Mouse (Mus musculus): ENCODE measurements around the gene Sergef. TPM values are rescaled to one million over a fixed set of nuclear protein-coding genes. Genes with fewer than 3 reads are reported as not detected.
A peak's percentile ranks its signal among the peaks of the same experiment; 100 is the strongest.

Sergef gene
- polyA plus RNA-seq, 1 experiment from 2014 or later, result 10.7 TPM

DNA sequence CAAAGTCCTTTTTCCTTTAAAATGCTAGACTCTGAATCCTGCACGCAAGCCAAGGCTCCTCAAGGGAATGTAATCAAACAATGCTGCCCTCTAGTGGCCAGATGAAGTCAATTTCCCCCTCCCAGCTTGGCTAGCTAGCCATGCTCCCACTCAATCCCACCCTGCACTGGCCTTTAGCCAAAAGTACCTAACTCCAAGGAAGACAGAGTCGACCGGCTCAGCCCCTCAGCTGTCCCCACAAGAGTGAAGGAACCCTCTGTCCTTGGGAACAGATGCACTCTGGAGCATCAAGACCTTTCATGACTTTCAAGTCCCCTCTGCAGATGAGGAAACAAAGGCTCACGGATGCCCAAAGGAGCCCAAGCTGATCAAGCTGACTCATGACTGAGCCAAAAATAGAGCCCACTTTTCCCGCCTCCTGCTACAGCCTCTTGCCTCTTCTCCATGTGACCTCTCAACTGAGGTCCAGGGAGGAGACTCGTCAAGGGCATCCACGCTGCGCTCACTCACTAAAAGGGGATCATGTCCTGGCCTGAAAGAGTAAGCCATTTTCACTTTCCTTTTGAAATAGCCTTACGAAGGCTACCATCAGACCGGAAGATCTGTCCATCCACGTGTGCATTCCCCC, 32.1 kb downstream of the Sergef start:
- Histone ChIP-seq H3K27me3 (ENCODE audit: control insufficient read depth, insufficient read depth, low read length) (no peaks in the 10 kb centered on the region), H3K27ac (replicated peaks in 1 of 2; ENCODE audit: control insufficient read depth in 1 of 2, insufficient read depth in 1 of 2, low read depth in 2 of 2, low read length in 2 of 2) (peak overlapping the region in 1 of 2 experiments; percentile 19; a peak in 1 of 4 replicates), H3K9me3 (ENCODE audit: control insufficient read depth, low read length) (no peaks in the 10 kb centered on the region), H3K36me3 (ENCODE audit: control insufficient read depth, insufficient read depth, low read length) (no peaks in the 10 kb centered on the region), H3K4me3 (ENCODE audit: control insufficient read depth in 1 of 2, insufficient read depth in 1 of 2, low read depth in 1 of 2, low read length in 2 of 2) (no peak overlapping the region), H3K4me2 (ENCODE audit: low read length) (no peak overlapping the region), H3K9ac (ENCODE audit: low read length) (no peak overlapping the region), H3K4me1 (ENCODE audit: control insufficient read depth in 2 of 2, insufficient read depth in 2 of 2, low read length in 2 of 2) (peaks cover 18 to 22% of the 10 kb centered on the region in 2 experiments)
- 0 out of 2 replicates have a peak, but pooled peaks have one; percentile 19 for ATAC-seq (ENCODE audit: insufficient number of reproducible peaks, insufficient read depth, low FRiP score, low read depth)
- 37% methylated on average over 11 of the region's 11 CpGs for WGBS

DNA sequence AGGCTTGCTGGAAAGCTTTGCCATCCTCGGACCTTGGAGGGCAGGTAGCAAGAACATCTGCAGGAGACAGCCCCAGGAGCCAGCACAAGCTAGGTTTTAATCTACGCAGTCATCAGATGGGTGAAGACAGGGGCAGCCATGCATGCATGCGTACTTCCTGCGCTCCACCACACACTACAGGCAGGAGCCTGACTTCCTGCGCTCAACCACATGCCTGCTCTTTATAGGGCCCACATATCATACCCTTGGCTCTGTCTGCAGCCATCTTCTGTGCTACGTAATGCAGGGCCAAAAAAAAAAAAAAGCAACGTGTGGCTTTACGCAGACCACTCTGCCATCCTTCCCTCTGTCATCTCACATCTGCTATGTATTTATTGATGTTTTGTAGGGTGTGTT, 32.6 kb downstream of the Sergef start:
- Histone ChIP-seq H3K4me2 (ENCODE audit: low read length) (no peak overlapping the region), H3K9me3 (ENCODE audit: control insufficient read depth, low read length) (no peaks in the 10 kb centered on the region), H3K27ac (replicated peaks in 1 of 2; ENCODE audit: control insufficient read depth in 1 of 2, insufficient read depth in 1 of 2, low read depth in 2 of 2, low read length in 2 of 2) (no peak overlapping the region), H3K4me1 (ENCODE audit: control insufficient read depth in 2 of 2, insufficient read depth in 2 of 2, low read length in 2 of 2) (peaks cover 13 to 16% of the 10 kb centered on the region in 2 experiments), H3K4me3 (ENCODE audit: control insufficient read depth in 1 of 2, insufficient read depth in 1 of 2, low read depth in 1 of 2, low read length in 2 of 2) (no peak overlapping the region), H3K36me3 (ENCODE audit: control insufficient read depth, insufficient read depth, low read length) (no peaks in the 10 kb centered on the region), H3K9ac (ENCODE audit: low read length) (no peak overlapping the region), H3K27me3 (ENCODE audit: control insufficient read depth, insufficient read depth, low read length) (no peaks in the 10 kb centered on the region)
- ATAC-seq (ENCODE audit: insufficient number of reproducible peaks, insufficient read depth, low FRiP score, low read depth), result no peak
- 69% methylated on average over 8 of the region's 8 CpGs for whole genome bisulfite sequencing

DNA sequence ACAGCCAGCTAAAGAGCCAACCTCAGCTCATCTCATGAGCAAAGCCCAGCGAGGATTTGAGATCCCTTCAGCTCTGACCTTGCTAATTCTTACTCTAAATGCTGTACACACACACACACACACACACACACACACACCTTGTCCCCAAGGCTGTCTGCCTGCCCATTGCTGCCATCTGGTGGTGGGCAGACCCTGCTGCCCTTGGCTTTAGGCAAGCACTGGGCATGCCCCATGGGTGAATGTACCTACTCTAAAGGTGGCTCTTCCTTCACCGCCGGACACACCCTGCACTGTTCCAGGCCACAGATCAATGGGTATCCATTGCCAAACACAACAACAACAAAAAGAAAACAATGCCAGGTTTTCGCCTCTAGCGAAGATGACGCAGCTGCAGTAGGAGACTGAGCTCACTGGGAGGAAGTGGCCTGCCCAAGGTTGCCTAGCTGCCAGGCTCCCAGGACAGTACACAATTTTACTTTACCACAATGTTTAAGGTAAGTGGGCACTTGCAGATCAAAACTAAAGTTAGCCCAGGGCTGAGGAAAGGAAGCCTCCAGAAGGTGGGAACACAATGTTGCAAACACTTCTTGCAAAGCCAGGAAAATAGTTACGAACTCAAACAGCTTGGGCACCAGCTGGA, 33.1 kb downstream of the Sergef start:
- Histone ChIP-seq H3K36me3 (ENCODE audit: control insufficient read depth, insufficient read depth, low read length) (no peaks in the 10 kb centered on the region), H3K27ac (replicated peaks in 1 of 2; ENCODE audit: control insufficient read depth in 1 of 2, insufficient read depth in 1 of 2, low read depth in 2 of 2, low read length in 2 of 2) (no peak overlapping the region), H3K4me3 (ENCODE audit: control insufficient read depth in 1 of 2, insufficient read depth in 1 of 2, low read depth in 1 of 2, low read length in 2 of 2) (no peak overlapping the region), H3K9ac (ENCODE audit: low read length) (no peak overlapping the region), H3K9me3 (ENCODE audit: control insufficient read depth, low read length) (no peaks in the 10 kb centered on the region), H3K27me3 (ENCODE audit: control insufficient read depth, insufficient read depth, low read length) (no peaks in the 10 kb centered on the region), H3K4me1 (ENCODE audit: control insufficient read depth in 2 of 2, insufficient read depth in 2 of 2, low read length in 2 of 2) (peaks cover 10 to 11% of the 10 kb centered on the region in 2 experiments), H3K4me2 (ENCODE audit: low read length) (no peak overlapping the region)
- peak; percentile 33 for ATAC-seq (ENCODE audit: insufficient number of reproducible peaks, insufficient read depth, low FRiP score, low read depth)
- WGBS, result 82% methylated on average over 7 of the region's 7 CpGs

DNA sequence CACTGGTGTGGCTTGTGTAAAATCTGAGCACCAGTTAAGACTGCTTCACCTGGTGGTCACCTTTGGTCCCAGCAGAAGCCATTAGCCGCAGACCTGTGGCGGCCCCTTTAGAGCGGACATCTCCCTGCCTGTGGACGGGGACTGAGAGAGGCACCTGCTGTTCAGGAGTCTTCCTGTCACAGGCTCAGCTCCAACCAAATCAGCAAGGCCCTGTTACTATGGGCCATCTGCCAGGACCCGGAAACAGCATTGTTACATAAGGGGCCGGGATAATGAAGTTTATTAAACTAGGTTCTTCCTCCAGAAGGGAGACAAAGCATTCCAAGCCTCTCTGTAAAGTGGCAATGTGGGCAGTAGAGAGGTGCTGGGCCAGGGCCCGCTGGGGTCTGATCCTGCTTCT, 36.6 kb downstream of the Sergef start:
- WGBS, result 84% methylated on average over 7 of the region's 7 CpGs
- Histone ChIP-seq H3K9ac (ENCODE audit: low read length) (no peak overlapping the region), H3K27ac (replicated peaks in 1 of 2; ENCODE audit: control insufficient read depth in 1 of 2, insufficient read depth in 1 of 2, low read depth in 2 of 2, low read length in 2 of 2) (no peak overlapping the region), H3K4me3 (ENCODE audit: control insufficient read depth in 1 of 2, insufficient read depth in 1 of 2, low read depth in 1 of 2, low read length in 2 of 2) (no peak overlapping the region), H3K4me1 (ENCODE audit: control insufficient read depth in 2 of 2, insufficient read depth in 2 of 2, low read length in 2 of 2) (peaks cover 9 to 11% of the 10 kb centered on the region in 2 experiments), H3K4me2 (ENCODE audit: low read length) (no peak overlapping the region), H3K9me3 (ENCODE audit: control insufficient read depth, low read length) (no peaks in the 10 kb centered on the region), H3K36me3 (ENCODE audit: control insufficient read depth, insufficient read depth, low read length) (no peaks in the 10 kb centered on the region), H3K27me3 (ENCODE audit: control insufficient read depth, insufficient read depth, low read length) (no peaks in the 10 kb centered on the region)
- no peak for ATAC-seq (ENCODE audit: insufficient number of reproducible peaks, insufficient read depth, low FRiP score, low read depth)

DNA sequence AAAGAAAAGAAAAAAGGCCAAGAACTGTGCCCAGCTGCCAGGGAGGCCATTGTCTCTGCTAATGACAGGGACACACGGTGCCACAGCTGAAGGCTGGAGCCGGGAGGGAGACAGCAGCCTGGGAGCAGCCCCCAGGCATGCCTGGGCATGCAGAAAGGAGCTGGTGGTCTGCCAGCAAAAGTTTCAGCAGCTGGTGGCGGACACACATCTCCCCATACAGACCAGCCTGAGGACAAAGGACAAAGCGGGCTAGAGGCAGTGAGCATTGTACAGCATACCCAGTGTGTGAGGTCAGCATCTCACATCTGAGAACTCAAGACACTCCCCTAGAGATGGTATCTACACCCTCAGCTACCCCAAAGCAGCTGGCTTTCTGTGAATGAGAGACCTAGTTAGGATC, 37.5 kb downstream of the Sergef start:
- Histone ChIP-seq H3K4me2 (ENCODE audit: low read length) (no peak overlapping the region), H3K27ac (replicated peaks in 1 of 2; ENCODE audit: control insufficient read depth in 1 of 2, insufficient read depth in 1 of 2, low read depth in 2 of 2, low read length in 2 of 2) (no peak overlapping the region), H3K36me3 (ENCODE audit: control insufficient read depth, insufficient read depth, low read length) (no peaks in the 10 kb centered on the region), H3K27me3 (ENCODE audit: control insufficient read depth, insufficient read depth, low read length) (no peaks in the 10 kb centered on the region), H3K9ac (ENCODE audit: low read length) (no peak overlapping the region), H3K9me3 (ENCODE audit: control insufficient read depth, low read length) (no peaks in the 10 kb centered on the region), H3K4me1 (ENCODE audit: control insufficient read depth in 2 of 2, insufficient read depth in 2 of 2, low read length in 2 of 2) (peaks cover 4 to 7% of the 10 kb centered on the region in 2 experiments), H3K4me3 (ENCODE audit: control insufficient read depth in 1 of 2, insufficient read depth in 1 of 2, low read depth in 1 of 2, low read length in 2 of 2) (no peak overlapping the region)
- ATAC-seq (ENCODE audit: insufficient number of reproducible peaks, insufficient read depth, low FRiP score, low read depth), result no peak
- 41% methylated on average over 4 of the region's 4 CpGs for WGBS

DNA sequence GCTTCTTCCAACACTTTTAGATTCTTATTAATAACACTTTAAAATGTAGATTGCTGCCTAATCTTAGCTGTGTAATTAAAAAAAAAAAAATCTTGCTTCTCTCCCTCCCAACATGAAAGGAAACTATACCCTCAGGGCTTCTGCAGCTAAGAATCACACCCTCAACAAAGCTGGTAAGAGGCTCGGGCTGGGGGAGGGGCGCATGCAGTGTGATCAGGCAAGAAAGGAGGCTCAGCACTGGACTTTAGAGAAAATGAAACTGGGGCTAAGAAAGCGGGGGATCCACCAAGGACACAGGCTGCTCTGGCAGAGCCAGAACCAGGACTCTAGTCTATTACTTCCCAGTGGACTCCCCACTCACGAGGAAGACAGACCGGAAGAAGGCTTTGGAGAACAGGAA, 38.5 kb downstream of the Sergef start:
- Histone ChIP-seq H3K27me3 (ENCODE audit: control insufficient read depth, insufficient read depth, low read length) (no peaks in the 10 kb centered on the region), H3K9me3 (ENCODE audit: control insufficient read depth, low read length) (no peaks in the 10 kb centered on the region), H3K4me1 (ENCODE audit: control insufficient read depth in 2 of 2, insufficient read depth in 2 of 2, low read length in 2 of 2) (peaks cover 0 to 5% of the 10 kb centered on the region in 2 experiments; a peak in 2 of 4 replicates), H3K9ac (ENCODE audit: low read length) (no peak overlapping the region), H3K4me3 (ENCODE audit: control insufficient read depth in 1 of 2, insufficient read depth in 1 of 2, low read depth in 1 of 2, low read length in 2 of 2) (no peak overlapping the region), H3K36me3 (ENCODE audit: control insufficient read depth, insufficient read depth, low read length) (no peaks in the 10 kb centered on the region), H3K27ac (replicated peaks in 1 of 2; ENCODE audit: control insufficient read depth in 1 of 2, insufficient read depth in 1 of 2, low read depth in 2 of 2, low read length in 2 of 2) (no peak overlapping the region), H3K4me2 (ENCODE audit: low read length) (no peak overlapping the region)
- WGBS, result 60% methylated on average over 5 of the region's 5 CpGs
- ATAC-seq (ENCODE audit: insufficient number of reproducible peaks, insufficient read depth, low FRiP score, low read depth), result no peak

DNA sequence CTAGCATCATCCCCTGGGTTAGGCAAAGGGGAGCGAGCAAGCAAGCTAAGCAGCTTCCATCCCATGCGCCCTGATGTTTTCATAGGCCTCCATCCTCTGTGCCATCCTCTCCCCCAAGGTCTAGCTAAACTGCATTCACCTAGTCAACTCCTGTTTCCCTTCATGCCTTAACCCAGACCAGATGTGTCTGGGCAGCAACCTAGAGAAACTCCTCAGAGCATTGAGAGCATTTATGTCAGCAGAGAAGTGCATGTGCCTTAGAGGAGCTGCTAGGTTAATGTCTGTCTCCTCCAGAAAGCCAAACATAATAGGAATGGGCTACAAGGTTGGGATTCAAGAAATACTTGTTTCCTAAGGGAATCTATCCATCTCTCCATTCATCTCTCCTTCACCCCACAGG, 42.6 kb downstream of the Sergef start:
- Histone ChIP-seq H3K36me3 (ENCODE audit: control insufficient read depth, insufficient read depth, low read length) (no peaks in the 10 kb centered on the region), H3K9ac (ENCODE audit: low read length) (no peak overlapping the region), H3K9me3 (ENCODE audit: control insufficient read depth, low read length) (no peaks in the 10 kb centered on the region), H3K27me3 (ENCODE audit: control insufficient read depth, insufficient read depth, low read length) (no peaks in the 10 kb centered on the region), H3K4me2 (ENCODE audit: low read length) (no peak overlapping the region), H3K4me3 (ENCODE audit: control insufficient read depth in 1 of 2, insufficient read depth in 1 of 2, low read depth in 1 of 2, low read length in 2 of 2) (no peak overlapping the region), H3K27ac (replicated peaks in 1 of 2; ENCODE audit: control insufficient read depth in 1 of 2, insufficient read depth in 1 of 2, low read depth in 2 of 2, low read length in 2 of 2) (no peak overlapping the region), H3K4me1 (ENCODE audit: control insufficient read depth in 2 of 2, insufficient read depth in 2 of 2, low read length in 2 of 2) (peaks cover 0 to 5% of the 10 kb centered on the region in 2 experiments; a peak in 2 of 4 replicates)
- ATAC-seq (ENCODE audit: insufficient number of reproducible peaks, insufficient read depth, low FRiP score, low read depth), result no peak
- 95% methylated on average over 2 of the region's 2 CpGs for WGBS

All from heart, embryonic 14.5 days (tissue).